Mouse (Mus musculus) bone marrow, adult 2 months (tissue): ENCODE results near the gene Trp53.

Source experiments
- CTCF ChIP-seq: fragments of 200-500 bp; IDR thresholded peaks from 2 replicates; pipeline ENCODE4 v1.5.1; 2011; ENCODE audit warnings: low read length, control low read depth; ENCODE audit not compliant: control insufficient read depth, insufficient read depth
- POLR2A ChIP-seq: fragments of 200-500 bp; IDR thresholded peaks from 2 replicates; pipeline ENCODE4 v1.6.1; 2011; ENCODE audit warnings: low read depth, mild to moderate bottlenecking, control low read depth, low read length, borderline replicate concordance; ENCODE audit not compliant: control insufficient read depth

- TF ChIP-seq POLR2A (no peak), CTCF (no peak)
Measured at GRCm38 (mm10) chr11:69564391-69564790, 15.8 kb upstream of the Trp53 start.
